Mouse (Mus musculus) CH12.LX (cell line): ENCODE measurements around the gene Kpna4. TPM values are rescaled to one million over a fixed set of nuclear protein-coding genes. Genes with fewer than 3 reads are reported as not detected.
A peak's percentile ranks its signal among the peaks of the same experiment; 100 is the strongest.

Source experiments
- DNase-seq: peaks from one replicate; pipeline ENCODE4 v3.0.0-alpha.2; 2013; ENCODE audit errors: extremely low read depth
- H3K27ac ChIP-seq: 2 replicates; pipeline ENCODE4 v1.5.1; 2012; ENCODE audit warnings: low read depth, mild to moderate bottlenecking, control low read depth, moderate library complexity; ENCODE audit not compliant: insufficient read depth
- H3K27me3 ChIP-seq: replicated peaks from 2 replicates; pipeline ENCODE3; 2012; ENCODE audit warnings: inconsistent platforms
- H3K36me3 ChIP-seq, 2 experiments: replicated peaks in 1 of 2; 2 replicates each; pipeline versions ENCODE3 to v1.6.1; 2012; ENCODE audit warnings: inconsistent platforms in 1 of 2, low read length in 1 of 2, mild to moderate bottlenecking in 1 of 2, mixed read lengths in 1 of 2, moderate library complexity in 1 of 2; ENCODE audit not compliant: control insufficient read depth in 1 of 2, insufficient read depth in 1 of 2
- H3K4me1 ChIP-seq, 2 experiments: 2 replicates each; pipeline ENCODE4 v1.6.1; 2012; ENCODE audit warnings: inconsistent platforms in 1 of 2, moderate library complexity in 1 of 2; ENCODE audit not compliant: insufficient read depth in 2 of 2, control insufficient read depth in 1 of 2
- H3K4me2 ChIP-seq: 2 replicates; pipeline ENCODE4 v1.6.1; 2012; ENCODE audit warnings: low read depth, mild to moderate bottlenecking, control low read depth; ENCODE audit not compliant: poor library complexity, insufficient read depth, severe bottlenecking
- H3K4me3 ChIP-seq, 3 experiments: fragments of 150-350 bp in 1 of 3; sonication (generic) in 1 of 3; replicated peaks in 1 of 3; 2 replicates each; pipeline versions ENCODE3 to v1.5.1; 2011 to 2012; ENCODE audit warnings: low read depth in 2 of 3, low read length in 2 of 3, mild to moderate bottlenecking in 2 of 3, moderate library complexity in 2 of 3, control low read depth in 1 of 3, improper control_type of control experiment in 1 of 3, inconsistent platforms in 1 of 3, mixed read lengths in 1 of 3; ENCODE audit not compliant: poor library complexity in 1 of 3
- H3K79me2 ChIP-seq: replicated peaks from 2 replicates; pipeline ENCODE4 v1.6.1; 2012; ENCODE audit warnings: mild to moderate bottlenecking, moderate library complexity; ENCODE audit not compliant: control insufficient read depth, poor library complexity, insufficient read depth, severe bottlenecking; ENCODE audit errors: extremely low read depth
- H3K9ac ChIP-seq: 2 replicates; pipeline ENCODE4 v1.6.1; 2012; ENCODE audit warnings: low read depth, mild to moderate bottlenecking, control low read depth, moderate library complexity; ENCODE audit not compliant: insufficient read depth
- H3K9me3 ChIP-seq: replicated peaks from 2 replicates; pipeline ENCODE3; 2012; ENCODE audit warnings: low read length, inconsistent platforms, mixed read lengths
- BHLHE40 ChIP-seq: IDR thresholded peaks from 2 replicates; pipeline ENCODE4 v1.6.1; 2011; ENCODE audit warnings: mild to moderate bottlenecking, low read depth, low read length, improper control_type of control experiment
- CHD1 ChIP-seq: IDR thresholded peaks from 2 replicates; pipeline ENCODE4 v1.6.1; 2012; ENCODE audit warnings: low read depth, low read length, improper control_type of control experiment, inconsistent platforms
- E2F4 ChIP-seq: IDR thresholded peaks from 2 replicates; pipeline ENCODE4 v1.6.1; 2011; ENCODE audit warnings: low read depth, low read length, improper control_type of control experiment; ENCODE audit not compliant: insufficient replicate concordance
- ELF1 ChIP-seq: IDR thresholded peaks from 2 replicates; pipeline ENCODE4 v1.6.1; 2014; ENCODE audit warnings: low read depth, mild to moderate bottlenecking, inconsistent platforms, low read length, improper control_type of control experiment
- EP300 ChIP-seq: IDR thresholded peaks from 2 replicates; pipeline ENCODE4 v1.6.1; 2011; ENCODE audit warnings: low read length, improper control_type of control experiment
- IRF4 ChIP-seq: IDR thresholded peaks from 2 replicates; pipeline ENCODE4 v1.6.1; 2014; ENCODE audit warnings: low read depth, mild to moderate bottlenecking, inconsistent platforms, low read length, improper control_type of control experiment
- JUN ChIP-seq: IDR thresholded peaks from 2 replicates; pipeline ENCODE4 v1.6.1; 2011; ENCODE audit warnings: low read depth, mild to moderate bottlenecking, low read length, improper control_type of control experiment, moderate library complexity; ENCODE audit not compliant: insufficient read depth
- MEF2A ChIP-seq: IDR thresholded peaks from 2 replicates; pipeline ENCODE4 v1.6.1; 2014; ENCODE audit warnings: low read depth, mild to moderate bottlenecking, inconsistent platforms, low read length, improper control_type of control experiment, borderline replicate concordance
- MXI1 ChIP-seq: IDR thresholded peaks from 2 replicates; pipeline ENCODE4 v1.6.1; 2011; ENCODE audit warnings: mild to moderate bottlenecking, low read depth, low read length, improper control_type of control experiment
- MYC ChIP-seq: IDR thresholded peaks from 2 replicates; pipeline ENCODE4 v1.6.1; 2011; ENCODE audit warnings: low read depth, mild to moderate bottlenecking, improper control_type of control experiment, low read length
- NELFE ChIP-seq: IDR thresholded peaks from 2 replicates; pipeline ENCODE4 v1.6.1; 2011; ENCODE audit warnings: low read depth, low read length, improper control_type of control experiment
- SIN3A ChIP-seq: IDR thresholded peaks from 2 replicates; pipeline ENCODE4 v1.6.1; 2012; ENCODE audit warnings: low read length, improper control_type of control experiment, inconsistent platforms
- TBP ChIP-seq: conservative IDR thresholded peaks from 2 replicates; pipeline ENCODE4 v1.6.1; 2011; ENCODE audit warnings: low read depth, low read length, improper control_type of control experiment
- UBTF ChIP-seq: IDR thresholded peaks from 2 replicates; pipeline ENCODE4 v1.6.1; 2012; ENCODE audit warnings: low read depth, mild to moderate bottlenecking, inconsistent platforms, low read length, improper control_type of control experiment, moderate library complexity
- USF2 ChIP-seq: conservative IDR thresholded peaks from 2 replicates; pipeline ENCODE4 v1.6.1; 2011; ENCODE audit warnings: low read depth, low read length, improper control_type of control experiment
- ZNF384 ChIP-seq: IDR thresholded peaks from 2 replicates; pipeline ENCODE4 v1.6.1; 2012; ENCODE audit warnings: low read depth, low read length, improper control_type of control experiment, inconsistent platforms
- dilution Hi-C: fragments of 300-500 bp; cut with MboI; formaldehyde crosslinking; loops from 2 replicates; pipeline ENCODE4 v1.14.3; 2020; ENCODE audit warnings: low sequenced_read_pairs; ENCODE audit not compliant: extremely low pct_unique_long_range_greater_than_20kb, extremely low pct_ligation_motif_present
- in situ Hi-C: fragments of 300-500 bp; cut with MboI; formaldehyde crosslinking; loops from 3 replicates; pipeline ENCODE4 v1.14.3; 2019; ENCODE audit warnings: low sequenced_read_pairs, low pct_ligation_motif_present, low pct_unique_long_range_greater_than_20kb, mixed read lengths
- polyA plus RNA-seq: library from polyadenylated mRNA; unstranded; fragments of >175 nt; gene quantifications from 2 replicates; pipeline ENCODE4 v1.2.1, GENCODE M21; 2012; ENCODE audit warnings: low read depth; ENCODE audit not compliant: insufficient read length
- total RNA-seq, 2 experiments: library from RNA; depleted of rRNA; stranded (reverse); fragments of 300-350 nt in 1 of 2; fragments of >200 nt in 1 of 2; gene quantifications; 2 replicates each; pipeline ENCODE4 v1.2.3; 2012 to 2014

Gene Kpna4
- total and polyA plus RNA-seq, 3 experiments, result 16.9 to 54.0 (median 25.7) TPM

- TF ChIP-seq USF2 (no peak), TBP (0 out of 2 replicates have a peak, but pooled peaks have one; percentile 47)
Observed at GRCm38 (mm10) chr3:69044645-69045399, 82.1 kb downstream of the Kpna4 start, which contains the start of gene Trim59 (continued).

GRCm38 (mm10) chr3:69044167-69044591 is 82.7 kb downstream of the Kpna4 start:
- peaks cover 3 to 8% of the 10 kb centered on the region in 2 experiments for H3K36me3 ChIP-seq
- 0 out of 2 replicates have a peak overlapping the region, but pooled peaks have one; percentile 63 for H3K4me2 ChIP-seq
- dilution Hi-C loops (no loop called here), in situ Hi-C loops (no loop called here)
- DNase-seq, result peak; percentile 42
- peak overlapping the region; percentile 66 to 93 (median 84) for H3K4me3 ChIP-seq
- peak overlapping the region; percentile 31 for H3K9ac ChIP-seq
- H3K27me3 ChIP-seq, result no peaks in the 10 kb centered on the region
- TF ChIP-seq ZNF384, result no peak
- TF ChIP-seq E2F4, result no peak
- TF ChIP-seq MYC, result peak; percentile 61
- TF ChIP-seq ELF1, result no peak
- TF ChIP-seq MXI1, result no peak
- TF ChIP-seq UBTF, result peak; percentile 85
- 0 out of 2 replicates have a peak, but pooled peaks have one; percentile 22 for TF ChIP-seq MEF2A
- peak; percentile 51 for TF ChIP-seq SIN3A
- no peak for TF ChIP-seq CHD1
- no peak for TF ChIP-seq EP300
- no peak for TF ChIP-seq BHLHE40
- TF ChIP-seq JUN, result no peak
- no peak for TF ChIP-seq NELFE
- peaks cover 24% of the 10 kb centered on the region for H3K79me2 ChIP-seq
- H3K4me1 ChIP-seq, result peaks cover 0 to 13% of the 10 kb centered on the region in 2 experiments; a peak in 2 of 4 replicates
- H3K27ac ChIP-seq, result no peak overlapping the region
- peaks cover 3% of the 10 kb centered on the region for H3K9me3 ChIP-seq

GRCm38 (mm10) chr3:69041298-69041697 is 85.6 kb downstream of the Kpna4 start:
- H3K4me3 ChIP-seq, result peak overlapping the region; percentile 13 to 50 (median 46)
- H3K4me2 ChIP-seq, result peak overlapping the region; percentile 81
- peak; percentile 41 for DNase-seq
- H3K9ac ChIP-seq, result peak overlapping the region; percentile 50
- peaks cover 27% of the 10 kb centered on the region for H3K79me2 ChIP-seq
- dilution Hi-C loops, result no loop called here
- in situ Hi-C loops, result no loop called here
- H3K27me3 ChIP-seq, result no peaks in the 10 kb centered on the region
- peaks cover 6 to 20% of the 10 kb centered on the region in 2 experiments for H3K36me3 ChIP-seq
- peaks cover 3% of the 10 kb centered on the region for H3K9me3 ChIP-seq
- H3K4me1 ChIP-seq, result peaks cover 0 to 17% of the 10 kb centered on the region in 2 experiments; a peak in 2 of 4 replicates
- no peak for TF ChIP-seq MXI1
- 0 out of 2 replicates have a peak, but pooled peaks have one; percentile 20 for TF ChIP-seq IRF4
- TF ChIP-seq MEF2A, result 0 out of 2 replicates have a peak, but pooled peaks have one; percentile 9
- no peak overlapping the region for H3K27ac ChIP-seq
